Mouse (Mus musculus) spleen, postnatal 14 days (tissue): ENCODE data around the gene Dnajc6.
A peak's percentile ranks its signal among the peaks of the same experiment; 100 is the strongest.

Source experiments
- DNase-seq, 2 experiments: peaks; one replicate each; pipeline ENCODE4 v3.0.0; 2021 to 2022; ENCODE audit warnings: low spot score in 2 of 2

The Dnajc6 gene

GRCm38 (mm10) chr4:101507571-101508422 lies 11.3 kb downstream of the Dnajc6 start:
- DNase-seq, result peak in 1 of 2 experiments; percentile 2

GRCm38 (mm10) chr4:101508431-101508830 lies 12.0 kb downstream of the Dnajc6 start:
- no peak for DNase-seq

- DNase-seq, result peak in 1 of 2 experiments; percentile 5
Measured at GRCm38 (mm10) chr4:101508851-101509577, 12.6 kb downstream of the Dnajc6 start.

- no peak for DNase-seq
Measured at GRCm38 (mm10) chr4:101510111-101510903, 13.9 kb downstream of the Dnajc6 start.

- DNase-seq, result no peak
Measured at GRCm38 (mm10) chr4:101510904-101511210, 14.4 kb downstream of the Dnajc6 start.

GRCm38 (mm10) chr4:101511768-101512521 lies 15.5 kb downstream of the Dnajc6 start:
- no peak for DNase-seq

- DNase-seq, result no peak
Measured at GRCm38 (mm10) chr4:101513251-101513650, 16.8 kb downstream of the Dnajc6 start.

- no peak for DNase-seq
Measured at GRCm38 (mm10) chr4:101515853-101516252, 19.4 kb downstream of the Dnajc6 start.

GRCm38 (mm10) chr4:101516434-101517168 lies 20.2 kb downstream of the Dnajc6 start:
- DNase-seq, result no peak

GRCm38 (mm10) chr4:101531901-101532300 lies 35.5 kb downstream of the Dnajc6 start:
- no peak for DNase-seq

- DNase-seq, result no peak
Measured at GRCm38 (mm10) chr4:101540516-101540915, 44.1 kb downstream of the Dnajc6 start.

GRCm38 (mm10) chr4:101549958-101550591 lies 53.6 kb downstream of the Dnajc6 start:
- no peak for DNase-seq

GRCm38 (mm10) chr4:101550671-101551161 lies 54.3 kb downstream of the Dnajc6 start:
- DNase-seq, result peak in 1 of 2 experiments; percentile 2

GRCm38 (mm10) chr4:101551425-101551824 lies 55.0 kb downstream of the Dnajc6 start:
- no peak for DNase-seq

GRCm38 (mm10) chr4:101552372-101552771 lies 55.9 kb downstream of the Dnajc6 start:
- no peak for DNase-seq

GRCm38 (mm10) chr4:101555016-101555415 lies 58.6 kb downstream of the Dnajc6 start:
- DNase-seq, result no peak

GRCm38 (mm10) chr4:101560137-101560536 lies 63.7 kb downstream of the Dnajc6 start:
- DNase-seq, result no peak

GRCm38 (mm10) chr4:101562836-101563235 lies 66.4 kb downstream of the Dnajc6 start:
- no peak for DNase-seq

GRCm38 (mm10) chr4:101563607-101564006 lies 67.2 kb downstream of the Dnajc6 start:
- DNase-seq, result no peak
